Mouse (Mus musculus) embryonic facial prominence, embryonic 12.5 days (tissue): ENCODE data around the gene Themis. TPM values are rescaled to one million over a fixed set of nuclear protein-coding genes. Genes with fewer than 3 reads are reported as not detected.

Experiments
- ATAC-seq: fragments of 200-750 bp; cut with Nextera tagmentation; 2 replicates; pipeline ENCODE4 v1.8.0; 2017; ENCODE audit not compliant: insufficient number of reproducible peaks, insufficient read depth, low FRiP score, low TSS enrichment
- H3K27ac ChIP-seq: fragments of 300-500 bp; sonication (generic); 2 replicates; pipeline ENCODE4 v1.5.1; 2016; ENCODE audit warnings: mild to moderate bottlenecking
- H3K27me3 ChIP-seq: fragments of 300-500 bp; sonication (generic); 2 replicates; pipeline ENCODE4 v1.6.1; 2016; ENCODE audit warnings: mild to moderate bottlenecking, moderate library complexity
- H3K36me3 ChIP-seq: fragments of 300-500 bp; sonication (generic); 2 replicates; pipeline ENCODE4 v1.6.1; 2016; ENCODE audit warnings: mild to moderate bottlenecking
- H3K4me1 ChIP-seq: fragments of 300-500 bp; sonication (generic); 2 replicates; pipeline ENCODE4 v1.6.1; 2016
- H3K4me2 ChIP-seq: fragments of 300-500 bp; sonication (generic); replicated peaks from 2 replicates; pipeline ENCODE4 v1.6.1; 2016; ENCODE audit warnings: mild to moderate bottlenecking, moderate library complexity
- H3K4me3 ChIP-seq: fragments of 300-500 bp; sonication (generic); 2 replicates; pipeline ENCODE4 v1.5.1; 2016; ENCODE audit warnings: mild to moderate bottlenecking
- H3K9ac ChIP-seq: fragments of 300-500 bp; sonication (generic); 2 replicates; pipeline ENCODE4 v1.6.1; 2016; ENCODE audit warnings: mild to moderate bottlenecking, moderate library complexity
- H3K9me3 ChIP-seq: fragments of 300-500 bp; sonication (generic); 2 replicates; pipeline ENCODE4 v1.6.1; 2016; ENCODE audit warnings: mild to moderate bottlenecking, moderate library complexity
- WGBS: fragments of 180-500 bp; shearing (Covaris S2); methylation state at CpG from one replicate; pipeline ENCODE4 v1.1.7; 2016; 5-methylcytosine and 5-hydroxymethylcytosine counted together
- polyA plus RNA-seq: library from polyadenylated mRNA; unstranded; fragments of >200 nt; fragmentation: Nextera tagmentation; extraction: Ambion mirVana; gene quantifications from 2 replicates; pipeline ENCODE4 v1.2.1, GENCODE M21; 2016

Gene Themis
- polyA plus RNA-seq, 1 experiment from 2014 or later, result not detected

- 57% methylated on average over 1 of the region's 1 CpGs for WGBS
- no peak for ATAC-seq
- no peaks in the 10 kb centered on the region for H3K36me3 ChIP-seq
Measured at GRCm38 (mm10) chr10:28898351-28898750, 230.2 kb downstream of the Themis start.

More at GRCm38 (mm10) chr10:28898351-28898750, 230.2 kb downstream of the Themis start:
- Histone ChIP-seq H3K9ac (no peak overlapping the region), H3K4me2 (no peak overlapping the region), H3K4me1 (no peaks in the 10 kb centered on the region), H3K4me3 (no peak overlapping the region), H3K27ac (no peak overlapping the region), H3K27me3 (no peaks in the 10 kb centered on the region), H3K9me3 (no peaks in the 10 kb centered on the region)
